In the genomic region with DNA sequence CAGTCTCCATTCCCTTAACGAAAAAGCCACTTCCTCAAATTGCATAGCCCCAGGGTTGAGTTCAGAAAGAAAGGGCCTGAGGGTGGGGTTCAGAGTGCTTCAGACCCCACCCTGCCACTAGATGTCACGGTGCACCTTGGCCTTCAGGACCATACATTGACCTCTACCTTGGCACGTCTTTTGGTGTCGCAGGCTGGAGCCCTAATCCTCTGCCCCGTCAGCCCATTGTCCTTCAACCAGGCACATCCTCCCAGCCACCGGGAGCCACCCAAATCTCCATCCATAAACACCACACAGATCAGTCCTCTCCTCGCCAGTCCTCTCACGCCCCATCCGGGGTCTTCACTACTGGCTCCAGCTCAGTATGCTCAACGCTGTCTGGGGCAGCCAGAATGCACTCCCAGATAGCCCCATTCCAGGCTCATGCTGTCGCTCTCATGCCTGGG, we compare ENCODE assay signal across 8 mouse cellular contexts. TPM values are rescaled to one million over a fixed set of nuclear protein-coding genes. Genes with fewer than 3 reads are reported as not detected.
DNase-seq lines count a peak whose midpoint lies in the region; ATAC-seq and TF ChIP-seq lines count a peak whose summit lies in the region.

No protein-coding gene starts in this region.

- peaks cover 50% of the 10 kb centered on the region for H3K27me3 ChIP-seq in E14TG2a.4 (ENCODE audit: insufficient read depth, low read length)
- H3K27me3 ChIP-seq in liver, embryonic 14.5 days (ENCODE audit: control insufficient read depth, insufficient read depth, low read length): no peaks in the 10 kb centered on the region; the same call in 1 of the 2 replicates
- no peaks in the 10 kb centered on the region for H3K27me3 ChIP-seq in small intestine, adult 2 months (ENCODE audit: control insufficient read depth, insufficient read depth, low read length)

- peak; percentile 93 for DNase-seq in heart, adult 11 months
- no peak for DNase-seq in heart, postnatal 36 days
- DNase-seq in liver, embryonic 14.5 days (ENCODE audit: low read depth in 3 of 3, low spot score in 3 of 3): no peak
- no peak for DNase-seq in left cerebral cortex, adult 18-20 months (ENCODE audit: low spot score in 2 of 2)
- no peak for DNase-seq in layer of hippocampus, postnatal 14 days (ENCODE audit: low spot score in 2 of 2)

- TF ChIP-seq EP300 in liver, embryonic 14.5 days (IDR thresholded peaks at IDR 0.05; ENCODE audit: low read depth): no peak

- H3K4me2 ChIP-seq in liver, embryonic 14.5 days (ENCODE audit: low read depth): peak overlapping the region; percentile 67

- intact Hi-C loops in heart, postnatal 36 days (cut with DNase I): no loop called here

- no peaks in the 10 kb centered on the region for H3K36me3 ChIP-seq in E14TG2a.4 (ENCODE audit: insufficient read depth, low read length)
- no peaks in the 10 kb centered on the region for H3K36me3 ChIP-seq in liver, embryonic 14.5 days (replicated peaks; ENCODE audit: control insufficient read depth, insufficient read depth, low read depth)
- no peaks in the 10 kb centered on the region for H3K36me3 ChIP-seq in small intestine, adult 2 months (ENCODE audit: control insufficient read depth, insufficient read depth, low read length)

- H3K27ac ChIP-seq in liver, embryonic 14.5 days: no peak overlapping the region
- peak overlapping the region; percentile 15; the same call in 1 of the 2 replicates for H3K27ac ChIP-seq in small intestine, adult 2 months (ENCODE audit: insufficient read depth, low read depth, low read length)

- peaks cover 53% of the 10 kb centered on the region for H3K4me1 ChIP-seq in E14TG2a.4 (replicated peaks; ENCODE audit: low read depth, low read length)
- peaks cover 0 to 4% of the 10 kb centered on the region in 2 experiments; a peak in 1 of 4 replicates for H3K4me1 ChIP-seq in liver, embryonic 14.5 days (replicated peaks; ENCODE audit: control insufficient read depth in 2 of 2, insufficient read depth in 2 of 2, low read length in 1 of 2)
- peaks cover 2% of the 10 kb centered on the region; the same call in 1 of the 2 replicates for H3K4me1 ChIP-seq in small intestine, adult 2 months (ENCODE audit: control insufficient read depth, insufficient read depth, insufficient read length, low read length)

- TF ChIP-seq POLR2A in small intestine, adult 2 months (IDR thresholded peaks at IDR 0.05; ENCODE audit: low read depth, low read length): no peak

- 9% methylated on average over 11 of the region's 11 CpGs for WGBS in liver, embryonic 14.5 days (ENCODE audit: insufficient replicate concordance)
- WGBS in small intestine, adult 2 months: 14% methylated on average over 11 of the region's 11 CpGs

- no peak for TF ChIP-seq CTCF in E14TG2a.4 (conservative IDR thresholded peaks at IDR 0.05; ENCODE audit: low read length)
- 0 out of 2 replicates have a peak, but pooled peaks have one; percentile 13 for TF ChIP-seq CTCF in liver, embryonic 14.5 days (IDR thresholded peaks at IDR 0.05; ENCODE audit: low read depth)
- TF ChIP-seq CTCF in small intestine, adult 2 months (IDR thresholded peaks at IDR 0.05; ENCODE audit: extremely low read depth, insufficient read length, insufficient replicate concordance, low read depth, low read length): 0 out of 2 replicates have a peak, but pooled peaks have one; percentile 21

- peak overlapping the region; percentile 75 for H3K4me3 ChIP-seq in E14TG2a.4 (replicated peaks; ENCODE audit: low read length)
- H3K4me3 ChIP-seq in liver, embryonic 14.5 days (ENCODE audit: insufficient read depth in 1 of 2, low read depth in 2 of 2, low read length in 2 of 2): no peak overlapping the region
- H3K4me3 ChIP-seq in small intestine, adult 2 months (ENCODE audit: low read depth, low read length): peak overlapping the region; percentile 57

- H3K9ac ChIP-seq in liver, embryonic 14.5 days (replicated peaks): no peak overlapping the region

- ATAC-seq in granulocyte monocyte progenitor cell, adult 5-6 weeks (replicated peaks; ENCODE audit: poor library complexity, severe bottlenecking): peak; percentile 66
- no peak for ATAC-seq in liver, embryonic 14.5 days (ENCODE audit: insufficient read depth)

- no peaks in the 10 kb centered on the region for H3K9me3 ChIP-seq in E14TG2a.4 (ENCODE audit: low read length)
- H3K9me3 ChIP-seq in liver, embryonic 14.5 days (ENCODE audit: control insufficient read depth, low read length): no peaks in the 10 kb centered on the region

RNA-seq across cellular contexts. Expression of a gene that starts 0.7 kb away (rescaled TPM):
- total RNA-seq in heart, postnatal 36 days (2021): 1 to 10 TPM in 1 of 2 experiments, under 1 TPM in 1; 0.56 to 1.0 TPM
- total RNA-seq in granulocyte monocyte progenitor cell, adult 5-6 weeks (2014; fragmentation: Nextera tagmentation): 13.1 TPM in 2 replicates
- 4.0 and 6.6 TPM in 2 replicates for total RNA-seq in granulocyte monocyte progenitor cell, adult 5-6 weeks (2017)
- 0.87 and 1.0 TPM in 2 replicates for polyA plus RNA-seq in liver, embryonic 14.5 days (2012; rRNA removed)
- 1.7 and 1.8 TPM in 2 replicates for polyA plus RNA-seq in liver, embryonic 14.5 days (2014; fragmentation: Nextera tagmentation; extraction: Ambion mirVana)
- 2.3 and 5.3 TPM in 2 replicates for polyA plus RNA-seq in small intestine, adult 2 months (2012; rRNA removed)
- total RNA-seq in left cerebral cortex, adult 18-20 months (2021): 10 to 100 TPM; 13.5 to 14.6 TPM
- total RNA-seq in layer of hippocampus, postnatal 14 days (2021): 10 to 100 TPM; 12.0 to 16.8 TPM

RNA-seq across cellular contexts. Expression of a gene that starts 55.6 kb away (rescaled TPM):
- total RNA-seq in heart, postnatal 36 days (2021): 1,000 to 10,000 TPM; 1,261 to 1,268 TPM
- 143 and 167 TPM in 2 replicates for total RNA-seq in granulocyte monocyte progenitor cell, adult 5-6 weeks (2014; fragmentation: Nextera tagmentation)
- total RNA-seq in granulocyte monocyte progenitor cell, adult 5-6 weeks (2017): 116 and 142 TPM in 2 replicates
- polyA plus RNA-seq in liver, embryonic 14.5 days (2012; rRNA removed): 68.1 and 86.1 TPM in 2 replicates
- 201 and 211 TPM in 2 replicates for polyA plus RNA-seq in liver, embryonic 14.5 days (2014; fragmentation: Nextera tagmentation; extraction: Ambion mirVana)
- 304 and 515 TPM in 2 replicates for polyA plus RNA-seq in small intestine, adult 2 months (2012; rRNA removed)
- total RNA-seq in left cerebral cortex, adult 18-20 months (2021): 100 to 1,000 TPM; 192 to 194 TPM
- total RNA-seq in layer of hippocampus, postnatal 14 days (2021): 100 to 1,000 TPM; 190 to 198 TPM

RNA-seq across cellular contexts. Expression of a gene that starts 59.9 kb away (rescaled TPM):
- total RNA-seq in heart, postnatal 36 days (2021): not detected
- total RNA-seq in granulocyte monocyte progenitor cell, adult 5-6 weeks (2014; fragmentation: Nextera tagmentation): not detected in 2 replicates
- not detected in 2 replicates for total RNA-seq in granulocyte monocyte progenitor cell, adult 5-6 weeks (2017)
- 0.01 and 0.02 TPM in 2 replicates for polyA plus RNA-seq in liver, embryonic 14.5 days (2012; rRNA removed)
- 0.06 TPM in 1 of 2 replicates, not detected in the other for polyA plus RNA-seq in liver, embryonic 14.5 days (2014; fragmentation: Nextera tagmentation; extraction: Ambion mirVana)
- polyA plus RNA-seq in small intestine, adult 2 months (2012; rRNA removed): 0.04 TPM in 1 of 2 replicates, not detected in the other
- not detected for total RNA-seq in left cerebral cortex, adult 18-20 months (2021)
- not detected for total RNA-seq in layer of hippocampus, postnatal 14 days (2021)

Comparison
In these comparisons a context has a peak if more than half of its experiments do, and no peak if none do; other contexts are left out.
1. H3K4me3 ChIP-seq: peak in E14TG2a.4 (single experiment) and small intestine, adult 2 months (single experiment); none in liver, embryonic 14.5 days (0 of 2).
2. RNA of a gene that starts 55.6 kb away (total RNA-seq): 1,261 to 1,268 TPM in heart, postnatal 36 days; 190 to 198 TPM in layer of hippocampus, postnatal 14 days, 192 to 194 TPM in left cerebral cortex, adult 18-20 months and 116 to 167 TPM in granulocyte monocyte progenitor cell, adult 5-6 weeks; every median in the first group is over 4 times any median in the second.